Mouse (Mus musculus) ES-Bruce4 (cell line): Measurements from ENCODE around the gene 4921517D22Rik.

Experiments used
- CTCF ChIP-seq: IDR thresholded peaks from one replicate; pipeline ENCODE4 v1.8.1; 2011; ENCODE audit warnings: low read depth, low read length
- POLR2A ChIP-seq: IDR thresholded peaks from one replicate; pipeline ENCODE4 v1.8.1; 2011; ENCODE audit warnings: low read length; ENCODE audit not compliant: insufficient read depth

DNA sequence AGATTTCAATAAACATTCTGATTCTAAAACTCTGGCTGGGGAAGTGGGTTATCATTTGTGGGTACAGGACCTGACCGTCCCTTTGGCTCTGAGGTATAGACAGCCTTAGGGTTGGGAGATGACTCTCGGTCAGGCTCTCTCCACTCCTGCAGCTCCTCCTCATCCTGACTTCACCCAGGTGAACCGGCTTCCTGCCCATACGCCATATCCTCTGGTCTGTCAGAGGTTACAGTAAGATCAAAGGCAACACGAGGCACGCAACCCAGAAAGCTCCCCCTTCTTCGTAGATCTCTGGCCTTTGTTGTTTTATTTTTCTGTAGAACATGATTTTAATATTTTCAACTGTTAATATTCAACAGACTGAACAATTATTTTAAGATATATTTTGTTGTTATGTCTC lies 1.9 kb upstream of the 4921517D22Rik start:
- TF ChIP-seq CTCF = no peak
- no peak for TF ChIP-seq POLR2A
